Mouse (Mus musculus): ENCODE data around the gene Morn5.

- TF ChIP-seq CTCF (IDR thresholded peaks at IDR 0.05; ENCODE audit: control insufficient read depth, insufficient read depth, insufficient read length) (no peak), MAX (IDR thresholded peaks at IDR 0.05) (no peak), FOSL1 (IDR thresholded peaks at IDR 0.05; ENCODE audit: insufficient read depth, low read length, poor library complexity, severe bottlenecking) (no peak), MYOG (IDR thresholded peaks at IDR 0.05; ENCODE audit: control insufficient read depth, extremely low read depth, insufficient read length) (no peak)
Measured at GRCm38 (mm10) chr2:36129051-36129450, 79.8 kb downstream of the Morn5 start.

All from C2C12 (cell line).